Mouse (Mus musculus) large intestine, adult 2 months (tissue): ENCODE results near the gene Fgfbp3. TPM values are rescaled to one million over a fixed set of nuclear protein-coding genes. Genes with fewer than 3 reads are reported as not detected.
"Not testable (repeated sequence)": the region's sequence is repeated elsewhere in the genome, so short reads cannot be mapped to it uniquely, and the experiment has no call there.

Experiments
- DNase-seq: peaks from one replicate; pipeline ENCODE4 v3.0.0-alpha.2; 2012; ENCODE audit warnings: low read depth, low spot score
- whole genome bisulfite sequencing: fragments of 180-500 bp; shearing (Covaris S2); methylation state at CpG from one replicate; pipeline ENCODE4 v1.1.7; 2018; 5-methylcytosine and 5-hydroxymethylcytosine counted together
- polyA plus RNA-seq: library from polyadenylated mRNA; depleted of rRNA; stranded (reverse); fragments of >200 nt; gene quantifications from 2 replicates; pipeline ENCODE4 v1.2.3, GENCODE M21; 2012

Fgfbp3 gene
- polyA plus RNA-seq, 1 experiment: 0.78 TPM

DNA sequence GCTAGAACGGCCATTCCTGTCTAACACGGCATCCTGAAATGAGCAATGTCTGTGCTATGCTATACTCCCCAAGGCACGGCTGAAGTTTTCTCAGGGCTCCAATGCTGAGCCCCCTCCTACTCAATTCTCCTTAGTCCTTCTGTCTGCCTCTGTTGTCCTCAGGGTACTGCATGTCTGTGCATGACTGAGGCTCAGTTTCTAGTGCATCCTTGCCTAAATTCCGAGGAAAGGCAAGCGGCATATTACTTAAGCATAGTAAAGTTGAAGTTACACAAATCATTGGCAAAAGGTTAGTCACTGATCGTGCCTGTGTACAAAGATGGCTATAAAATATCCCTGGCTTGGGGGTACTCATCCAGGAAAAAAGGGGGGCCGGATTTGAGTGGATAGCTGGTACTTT, 6.4 kb downstream of the Fgfbp3 start:
- DNase-seq: no peak
- WGBS: 68% methylated on average over 7 of the region's 7 CpGs

DNA sequence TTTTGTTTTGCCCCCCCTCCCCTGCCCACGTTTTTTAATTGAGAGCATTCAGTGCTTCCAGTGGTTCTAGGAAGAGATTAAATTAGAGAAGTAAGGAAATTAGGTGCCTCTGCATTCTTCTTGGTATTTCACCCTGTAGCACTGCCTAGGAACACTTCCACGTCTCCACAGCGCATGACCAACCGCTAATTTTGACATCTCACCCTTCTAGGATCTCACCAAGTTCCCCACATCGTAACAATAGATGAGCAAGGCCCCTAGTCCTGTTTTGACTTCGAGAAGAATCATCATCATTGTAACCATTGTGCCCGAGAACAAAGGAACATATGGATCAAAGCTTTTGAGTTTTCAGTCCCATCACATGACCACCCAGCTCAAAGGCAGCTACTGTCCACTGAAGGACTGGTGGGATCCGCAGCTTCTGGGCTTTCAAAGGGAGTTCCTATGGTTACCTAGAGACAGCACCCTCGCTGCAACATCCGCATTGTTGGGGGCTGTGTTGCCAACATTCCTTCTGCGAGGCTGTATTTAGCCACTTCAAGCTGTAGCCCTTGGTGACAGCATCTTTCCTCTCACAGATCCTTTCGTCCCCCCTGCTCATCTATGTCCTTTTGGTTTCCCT, 8.9 kb downstream of the Fgfbp3 start:
- 48% methylated on average over 12 of the region's 12 CpGs for WGBS
- no peak for DNase-seq

DNA sequence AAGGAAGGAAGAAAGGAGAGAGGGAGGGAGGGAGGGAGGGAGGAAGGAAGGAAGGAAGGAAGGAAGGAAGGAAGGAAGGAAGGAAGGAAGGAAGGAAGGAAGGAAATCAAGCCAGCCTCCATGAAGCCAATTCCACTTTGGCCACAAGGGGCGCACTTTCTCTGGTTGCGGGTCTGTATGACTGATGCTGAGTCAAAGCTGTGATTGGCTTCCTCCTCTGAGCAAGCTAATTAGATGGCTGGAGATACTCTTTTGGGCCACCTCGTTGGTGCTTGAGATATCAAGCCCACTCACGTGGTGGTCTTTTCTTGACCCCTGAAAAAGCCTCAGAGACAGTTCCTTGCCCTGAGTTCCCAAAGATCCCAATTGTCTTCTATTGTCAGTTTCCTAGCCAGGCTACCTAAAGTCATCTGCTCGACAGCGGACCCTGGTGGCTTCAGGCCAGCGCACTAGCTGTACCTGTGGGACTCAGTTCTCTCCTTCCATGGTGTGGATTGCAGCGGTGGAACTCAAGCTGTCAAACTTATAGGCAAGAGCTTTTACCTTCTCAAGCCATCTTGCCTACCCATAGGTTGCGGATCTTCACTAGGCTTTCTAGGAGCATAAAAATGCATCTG, 9.6 kb downstream of the Fgfbp3 start:
- DNase-seq: no peak

GRCm38 (mm10) chr19:36909150-36909549, 10.3 kb downstream of the Fgfbp3 start:
- no peak for DNase-seq
- WGBS: 70% methylated on average over 3 of the region's 3 CpGs

More for the DNA sequence above, 9.6 kb downstream of the Fgfbp3 start:
- 21% methylated on average over 9 of the region's 9 CpGs for WGBS

DNA sequence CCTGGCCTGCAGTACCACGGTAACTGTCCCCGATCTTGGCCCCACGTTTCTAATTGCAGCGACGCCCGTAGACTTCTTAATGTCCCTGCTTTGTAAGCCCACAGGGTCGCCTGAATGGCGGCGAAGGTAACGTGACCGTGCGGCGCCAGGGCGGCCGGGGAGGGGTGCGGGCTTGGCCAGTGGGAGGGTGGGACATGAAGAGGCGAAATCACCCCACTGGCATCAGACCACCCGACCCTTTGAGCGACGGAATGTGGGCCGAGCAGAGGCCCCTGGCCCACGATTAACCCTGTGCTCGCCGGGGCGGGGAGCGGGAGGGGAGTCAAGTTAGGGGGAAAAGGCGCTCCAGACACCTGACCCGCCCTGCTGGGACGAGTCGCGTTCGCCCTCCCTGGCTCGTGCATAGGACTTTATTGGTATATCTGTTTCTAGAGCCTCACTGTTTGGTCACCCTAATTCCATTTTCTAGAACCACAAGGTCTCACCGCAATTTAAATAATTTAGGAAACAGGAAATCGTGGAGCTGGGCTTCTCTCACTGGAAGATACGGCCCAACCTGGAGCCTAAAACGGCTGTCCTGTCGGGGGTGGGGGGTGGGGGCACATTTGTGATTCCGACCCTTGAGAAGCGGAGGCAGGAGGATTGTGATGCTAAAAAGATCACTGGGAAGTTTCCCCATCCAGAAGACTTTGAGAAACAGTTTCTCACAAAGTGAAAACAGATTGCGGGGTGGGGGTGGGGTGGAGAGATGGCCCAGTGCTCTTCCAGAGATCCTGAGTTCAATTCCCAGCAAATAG, 15.0 kb downstream of the Fgfbp3 start:
- 3% methylated on average over 41 of the region's 41 CpGs for WGBS
- no peak for DNase-seq

GRCm38 (mm10) chr19:36903377-36903776, 16.0 kb downstream of the Fgfbp3 start:
- WGBS: 51% methylated on average over 7 of the region's 7 CpGs
- DNase-seq: no peak

DNA sequence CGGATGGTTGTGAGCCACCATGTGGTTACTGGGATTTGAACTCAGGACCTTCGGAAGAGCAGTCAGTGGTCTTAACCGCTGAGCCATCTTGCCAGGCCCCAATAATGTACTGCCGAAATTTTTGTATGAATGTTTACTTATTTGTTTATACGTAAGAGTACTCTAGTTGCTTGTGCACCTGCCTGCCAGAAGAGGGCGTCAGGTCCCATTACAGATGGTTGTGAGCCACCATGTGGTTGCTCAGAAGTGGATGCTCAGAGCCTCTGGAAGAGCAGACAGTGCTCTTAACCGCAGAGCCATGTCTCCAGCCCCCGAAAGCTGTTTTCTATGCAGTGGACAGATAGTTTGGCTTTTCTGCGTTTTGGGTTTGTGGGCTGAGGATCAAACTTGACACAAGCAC, 21.6 kb downstream of the Fgfbp3 start:
- WGBS: 55% methylated on average over 9 of the region's 9 CpGs
- DNase-seq: no peak

- 44% methylated on average over 10 of the region's 10 CpGs for WGBS
- no peak for DNase-seq
These were observed 22.4 kb downstream of the Fgfbp3 start for GRCm38 (mm10) chr19:36896791-36897569.

GRCm38 (mm10) chr19:36891746-36892145, 27.7 kb downstream of the Fgfbp3 start:
- WGBS: 94% methylated on average over 3 of the region's 3 CpGs
- DNase-seq: no peak

- no peak for DNase-seq
- WGBS: 82% methylated on average over 3 of the region's 3 CpGs
These were observed 31.7 kb downstream of the Fgfbp3 start for GRCm38 (mm10) chr19:36887706-36888105.

- WGBS: 90% methylated on average over 2 of the region's 2 CpGs
- no peak for DNase-seq
These were observed 33.1 kb downstream of the Fgfbp3 start for GRCm38 (mm10) chr19:36886316-36886715.

GRCm38 (mm10) chr19:36883119-36883518, 36.3 kb downstream of the Fgfbp3 start:
- WGBS: 87% methylated on average over 6 of the region's 6 CpGs

GRCm38 (mm10) chr19:36878743-36879495, 40.5 kb downstream of the Fgfbp3 start:
- no peak for DNase-seq
- 82% methylated on average over 11 of the region's 11 CpGs for WGBS

More at GRCm38 (mm10) chr19:36883119-36883518, 36.3 kb downstream of the Fgfbp3 start:
- DNase-seq: no peak

DNA sequence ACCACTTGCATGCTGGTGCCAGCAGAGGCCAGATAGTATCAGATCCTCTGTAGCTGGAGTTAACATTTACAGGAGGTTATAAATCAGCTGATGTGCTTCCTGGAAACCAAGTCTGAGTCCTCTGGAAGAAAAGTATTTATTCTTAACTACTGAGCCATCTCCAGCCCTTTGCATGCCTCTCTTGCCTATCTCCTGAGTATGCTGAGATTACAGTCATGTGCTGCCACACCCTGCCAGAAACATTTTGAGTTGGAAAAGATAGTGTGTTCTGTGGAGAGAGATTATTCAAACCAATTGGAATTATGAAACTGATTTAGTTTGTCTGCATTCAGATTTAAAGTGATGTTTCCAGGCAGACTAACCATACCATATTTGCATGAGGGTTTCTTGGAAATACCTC, 42.1 kb downstream of the Fgfbp3 start:
- DNase-seq: no peak

GRCm38 (mm10) chr19:36874651-36875050, 44.8 kb downstream of the Fgfbp3 start:
- no peak for DNase-seq
- WGBS: 87% methylated on average over 2 of the region's 2 CpGs

DNA sequence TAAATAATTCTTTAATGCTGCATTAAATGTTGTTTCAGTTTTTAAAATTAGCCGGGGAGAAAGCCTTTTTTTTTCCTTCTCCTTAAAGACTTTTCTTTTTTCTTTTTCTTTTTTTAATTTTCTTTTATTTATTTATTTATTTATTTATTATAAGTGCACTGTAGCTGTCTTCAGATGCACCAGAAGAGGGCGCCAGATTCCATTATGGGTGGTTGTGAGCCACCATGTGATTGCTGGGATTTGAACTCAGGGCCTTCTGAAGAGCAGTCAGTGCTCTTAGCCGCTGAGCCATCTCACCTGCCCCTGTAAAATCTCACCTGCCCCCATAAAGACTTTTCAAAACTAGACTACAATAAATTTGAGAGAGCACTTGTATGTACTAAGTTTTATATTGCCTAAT, 50.7 kb downstream of the Fgfbp3 start:
- not testable (repeated sequence) for DNase-seq
- 81% methylated on average over 3 of the region's 3 CpGs for WGBS
